Mouse (Mus musculus) midbrain, embryonic 14.5 days (tissue): Measurements from ENCODE around the gene Cyp2t4. TPM values are rescaled to one million over a fixed set of nuclear protein-coding genes. Genes with fewer than 3 reads are reported as not detected.

ENCODE experiments used
- ATAC-seq: fragments of 200-750 bp; cut with Nextera tagmentation; 2 replicates; pipeline ENCODE4 v1.8.0; 2017; ENCODE audit warnings: moderate number of reproducible peaks, moderate library complexity; ENCODE audit not compliant: low FRiP score, low TSS enrichment
- DNase-seq: peaks from one replicate; pipeline ENCODE4 v3.0.0-alpha.2; 2015
- H3K27ac ChIP-seq: fragments of 300-500 bp; sonication (generic); replicated peaks from 2 replicates; pipeline ENCODE4 v1.5.1; 2014; ENCODE audit warnings: mild to moderate bottlenecking, low read depth, low read length, moderate library complexity
- H3K27me3 ChIP-seq: fragments of 300-500 bp; sonication (generic); 2 replicates; pipeline ENCODE4 v1.6.1; 2014; ENCODE audit warnings: low read length, control low read depth, mixed read lengths; ENCODE audit not compliant: control insufficient read depth, insufficient read depth
- H3K36me3 ChIP-seq: fragments of 300-500 bp; sonication (generic); 2 replicates; pipeline ENCODE4 v1.6.1; 2014; ENCODE audit warnings: low read length, control low read depth; ENCODE audit not compliant: control insufficient read depth, insufficient read depth
- H3K4me1 ChIP-seq: fragments of 300-500 bp; sonication (generic); 2 replicates; pipeline ENCODE4 v1.6.1; 2014; ENCODE audit warnings: mild to moderate bottlenecking, antibody characterized with exemption, low read length, control low read depth; ENCODE audit not compliant: control insufficient read depth, insufficient read depth
- H3K4me2 ChIP-seq: fragments of 300-500 bp; sonication (generic); 2 replicates; pipeline ENCODE4 v1.6.1; 2014; ENCODE audit warnings: mild to moderate bottlenecking, low read length, moderate library complexity
- H3K4me3 ChIP-seq: fragments of 300-500 bp; sonication (generic); replicated peaks from 2 replicates; pipeline ENCODE4 v1.5.1; 2014; ENCODE audit warnings: low read depth, low read length
- H3K9ac ChIP-seq: fragments of 300-500 bp; sonication (generic); replicated peaks from 2 replicates; pipeline ENCODE4 v1.6.1; 2014; ENCODE audit warnings: mild to moderate bottlenecking, low read length, moderate library complexity
- H3K9me3 ChIP-seq: fragments of 300-500 bp; sonication (generic); 2 replicates; pipeline ENCODE4 v1.6.1; 2016; ENCODE audit warnings: low read length, control low read depth, mixed read lengths; ENCODE audit not compliant: control insufficient read depth
- WGBS: fragments of 180-500 bp; shearing (Covaris S2); extraction: QIAGEN DNeasy Blood & Tissue Kit; methylation state at CpG from one replicate; pipeline ENCODE4 v1.1.7; 2014; 5-methylcytosine and 5-hydroxymethylcytosine counted together
- polyA plus RNA-seq: library from polyadenylated mRNA; unstranded; fragments of >200 nt; fragmentation: Nextera tagmentation; extraction: Ambion mirVana; gene quantifications from 2 replicates; pipeline ENCODE4 v1.2.1, GENCODE M21; 2014

Cyp2t4 gene
- polyA plus RNA-seq, 1 experiment from 2014 or later: 0.18 TPM

DNA sequence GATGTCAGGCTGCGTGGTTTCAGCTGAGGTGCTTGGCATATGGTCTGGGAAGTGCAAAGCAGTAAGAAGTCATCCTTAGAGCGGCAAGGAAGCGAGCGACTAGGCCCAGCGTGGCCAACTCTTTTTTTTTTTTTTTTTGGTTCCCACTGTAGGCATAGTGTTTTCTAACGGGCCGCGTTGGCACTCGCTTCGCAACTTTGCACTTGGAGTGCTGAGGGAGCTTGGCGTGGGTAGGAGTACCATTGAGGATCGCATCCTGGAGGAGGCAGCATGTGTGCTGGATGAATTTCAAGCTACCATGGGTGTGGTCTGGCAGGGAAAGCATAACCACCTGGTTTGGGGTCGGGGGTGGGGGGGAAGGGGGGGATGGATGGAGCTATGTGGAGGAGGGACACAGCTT is 2.5 kb downstream of the Cyp2t4 start:
- peaks cover 11% of the 10 kb centered on the region for H3K4me1 ChIP-seq
- no peak overlapping the region for H3K4me3 ChIP-seq
- H3K27ac ChIP-seq: no peak overlapping the region
- H3K4me2 ChIP-seq: no peak overlapping the region
- WGBS: 79% methylated on average over 13 of the region's 13 CpGs
- peaks cover 30% of the 10 kb centered on the region for H3K36me3 ChIP-seq
- H3K9ac ChIP-seq: no peak overlapping the region
- H3K27me3 ChIP-seq: no peaks in the 10 kb centered on the region
- H3K9me3 ChIP-seq: no peaks in the 10 kb centered on the region
- DNase-seq: no peak
- no peak for ATAC-seq

GRCm38 (mm10) chr7:27158171-27158570 is 4.7 kb downstream of the Cyp2t4 start:
- WGBS: 93% methylated on average over 9 of the region's 9 CpGs
- H3K36me3 ChIP-seq: peaks cover 40% of the 10 kb centered on the region
- ATAC-seq: no peak

DNA sequence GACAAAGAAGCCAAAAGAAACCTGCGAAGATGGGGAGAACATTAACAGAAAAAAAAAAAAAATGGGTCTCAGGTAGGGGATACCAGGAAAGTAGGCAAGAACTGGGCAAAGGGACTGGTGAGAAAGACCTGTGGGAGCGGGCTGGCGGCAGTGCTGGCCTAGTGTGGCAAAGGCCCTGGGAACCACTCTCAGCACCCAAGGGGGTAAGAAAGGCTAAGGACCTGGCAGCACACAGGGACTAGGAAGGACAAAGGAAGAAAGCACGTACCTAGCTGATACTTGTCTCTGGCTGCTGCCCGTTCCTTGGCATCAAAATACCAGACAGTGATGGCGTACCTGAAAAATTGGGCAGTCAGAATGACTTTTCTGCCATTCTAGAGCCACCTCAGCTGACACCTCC is 5.7 kb downstream of the Cyp2t4 start:
- no peak overlapping the region for H3K4me3 ChIP-seq
- peaks cover 49% of the 10 kb centered on the region for H3K36me3 ChIP-seq
- no peak overlapping the region for H3K27ac ChIP-seq
- H3K4me2 ChIP-seq: no peak overlapping the region
- no peak overlapping the region for H3K9ac ChIP-seq
- ATAC-seq (no peak), DNase-seq (no peak)
- no peaks in the 10 kb centered on the region for H3K9me3 ChIP-seq
- H3K4me1 ChIP-seq: peaks cover 33% of the 10 kb centered on the region
- H3K27me3 ChIP-seq: no peaks in the 10 kb centered on the region
- WGBS: 95% methylated on average over 6 of the region's 6 CpGs

More at GRCm38 (mm10) chr7:27158171-27158570, 4.7 kb downstream of the Cyp2t4 start:
- Histone ChIP-seq H3K9ac (no peak overlapping the region), H3K4me2 (no peak overlapping the region), H3K9me3 (no peaks in the 10 kb centered on the region), H3K27ac (no peak overlapping the region), H3K4me3 (no peak overlapping the region), H3K4me1 (peaks cover 22% of the 10 kb centered on the region), H3K27me3 (no peaks in the 10 kb centered on the region)
- no peak for DNase-seq

DNA sequence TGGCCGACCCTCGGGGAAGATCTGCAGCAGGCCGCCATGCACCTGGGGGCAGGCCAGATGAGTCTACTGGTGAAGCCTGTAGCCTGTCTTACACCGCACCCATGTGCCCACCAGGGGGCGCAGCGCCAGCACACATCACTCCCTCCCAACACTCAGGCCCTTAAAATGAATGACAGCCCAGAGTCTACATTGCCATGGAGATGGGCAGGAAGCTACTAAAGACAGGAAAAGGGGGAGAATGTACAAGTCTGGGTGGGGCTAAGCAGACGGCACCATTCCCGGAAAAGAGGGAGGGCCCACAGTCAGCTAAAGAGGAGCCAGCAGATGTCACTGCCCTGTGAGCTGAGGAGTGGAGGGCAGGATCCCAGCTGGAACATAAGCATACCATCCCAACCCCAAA is 6.4 kb downstream of the Cyp2t4 start:
- peak; percentile 91 for ATAC-seq
- no peaks in the 10 kb centered on the region for H3K9me3 ChIP-seq
- peaks cover 40% of the 10 kb centered on the region for H3K4me1 ChIP-seq
- H3K9ac ChIP-seq: no peak overlapping the region
- DNase-seq: peak; percentile 91
- WGBS: 15% methylated on average over 8 of the region's 8 CpGs
- no peaks in the 10 kb centered on the region for H3K27me3 ChIP-seq
- H3K4me2 ChIP-seq: peak overlapping the region; percentile 17; the same call in 1 of the 2 replicates
- peaks cover 55% of the 10 kb centered on the region for H3K36me3 ChIP-seq
- H3K27ac ChIP-seq: peak overlapping the region; percentile 52; the same call in 1 of the 2 replicates
- H3K4me3 ChIP-seq: no peak overlapping the region

- no peaks in the 10 kb centered on the region for H3K27me3 ChIP-seq
- ATAC-seq (no peak), DNase-seq (no peak)
- no peak overlapping the region for H3K9ac ChIP-seq
- peaks cover 47% of the 10 kb centered on the region for H3K4me1 ChIP-seq
- no peak overlapping the region for H3K4me3 ChIP-seq
- WGBS: 93% methylated on average over 3 of the region's 3 CpGs
- no peak overlapping the region for H3K27ac ChIP-seq
- peaks cover 59% of the 10 kb centered on the region for H3K36me3 ChIP-seq
- H3K9me3 ChIP-seq: no peaks in the 10 kb centered on the region
- H3K4me2 ChIP-seq: 0 out of 2 replicates have a peak overlapping the region, but pooled peaks have one; percentile 6
These were observed 7.4 kb downstream of the Cyp2t4 start for GRCm38 (mm10) chr7:27160921-27161320.

DNA sequence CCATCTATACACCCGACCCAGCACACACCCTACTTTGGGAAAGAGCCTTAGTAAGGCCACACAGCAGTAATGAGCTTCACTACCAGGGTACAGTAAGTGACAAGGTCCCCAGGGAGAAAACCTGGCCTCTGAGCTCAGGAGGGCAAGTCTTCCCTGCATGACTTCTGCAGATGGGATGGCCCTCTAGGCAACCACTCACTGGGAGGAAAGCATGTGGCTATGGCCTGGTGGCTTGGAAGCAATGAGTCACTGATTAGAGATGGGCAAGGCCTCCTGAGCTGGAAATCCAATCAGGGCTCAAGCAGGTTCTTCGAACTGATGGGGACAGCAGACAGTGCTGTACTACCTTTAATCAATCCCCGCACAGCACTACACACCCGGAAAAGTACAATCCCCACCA is 8.2 kb downstream of the Cyp2t4 start:
- H3K36me3 ChIP-seq: peaks cover 59% of the 10 kb centered on the region
- H3K4me3 ChIP-seq: no peak overlapping the region
- H3K27me3 ChIP-seq: no peaks in the 10 kb centered on the region
- no peak for ATAC-seq
- no peaks in the 10 kb centered on the region for H3K9me3 ChIP-seq
- 82% methylated on average over 4 of the region's 4 CpGs for WGBS
- no peak overlapping the region for H3K27ac ChIP-seq
- peaks cover 47% of the 10 kb centered on the region for H3K4me1 ChIP-seq
- no peak for DNase-seq
- no peak overlapping the region; the same call in 1 of the 2 replicates for H3K4me2 ChIP-seq
- H3K9ac ChIP-seq: 0 out of 2 replicates have a peak overlapping the region, but pooled peaks have one; percentile 34

- peaks cover 50% of the 10 kb centered on the region for H3K36me3 ChIP-seq
- H3K27me3 ChIP-seq: no peaks in the 10 kb centered on the region
- DNase-seq (no peak), ATAC-seq (no peak)
- peak overlapping the region; percentile 88 for H3K4me2 ChIP-seq
- peaks cover 52% of the 10 kb centered on the region for H3K4me1 ChIP-seq
- no peak overlapping the region for H3K4me3 ChIP-seq
- H3K9ac ChIP-seq: peak overlapping the region; percentile 34
- WGBS: 86% methylated on average over 5 of the region's 5 CpGs
- H3K9me3 ChIP-seq: no peaks in the 10 kb centered on the region
- H3K27ac ChIP-seq: 0 out of 2 replicates have a peak overlapping the region, but pooled peaks have one; percentile 2
These were observed 9.4 kb downstream of the Cyp2t4 start for GRCm38 (mm10) chr7:27162780-27163449.

GRCm38 (mm10) chr7:27163450-27163805 is 9.9 kb downstream of the Cyp2t4 start:
- ATAC-seq: no peak
- Histone ChIP-seq H3K4me2 (peak overlapping the region; percentile 88), H3K9ac (peak overlapping the region; percentile 34), H3K4me1 (peaks cover 52% of the 10 kb centered on the region), H3K4me3 (no peak overlapping the region), H3K9me3 (no peaks in the 10 kb centered on the region), H3K36me3 (peaks cover 45% of the 10 kb centered on the region), H3K27me3 (no peaks in the 10 kb centered on the region), H3K27ac (no peak overlapping the region)
- no peak for DNase-seq
- 89% methylated on average over 5 of the region's 5 CpGs for WGBS
